Mouse (Mus musculus) central nervous system, embryonic 11.5 days (tissue): ENCODE data around the gene Limk1. TPM values are rescaled to one million over a fixed set of nuclear protein-coding genes. Genes with fewer than 3 reads are reported as not detected.

Experiments used
- polyA plus RNA-seq: library from polyadenylated mRNA; depleted of rRNA; stranded (reverse); fragments of >200 nt; gene quantifications from 2 replicates; pipeline ENCODE4 v1.2.3, GENCODE M21; 2012; rRNA removed

Limk1 gene
- polyA plus RNA-seq, result 41.4 and 45.1 TPM in 2 replicates

GRCm38 (mm10) chr5:134688086-134688717 lies at the start of gene Limk1:
TSS of gene Limk1 (minus strand) at chr5:134688598.

GRCm38 (mm10) chr5:134639269-134639682 lies 49.1 kb downstream of the Limk1 start, which contains the start of gene Eif4h:
TSS of gene Eif4h (minus strand) at chr5:134639490.

GRCm38 (mm10) chr5:134614802-134615201 lies 73.6 kb downstream of the Limk1 start, which contains the start of gene Lat2:
TSS of gene Lat2 (minus strand) at chr5:134615025.

Other genes starting within 250 kb of the Limk1 start
- 84.3 and 85.2 TPM in 2 replicates for gene Gtf2ird1, start 231.9 kb downstream of the Limk1 start, polyA plus RNA-seq
- gene Clip2, start 136.2 kb downstream of the Limk1 start, polyA plus RNA-seq, result 39.0 and 47.7 TPM in 2 replicates
- gene Syna, start 128.4 kb downstream of the Limk1 start, polyA plus RNA-seq, result not detected in 2 replicates
- 236 and 257 TPM in 2 replicates for gene Rfc2, start 107.2 kb downstream of the Limk1 start, polyA plus RNA-seq
- gene Lat2, start 73.6 kb downstream of the Limk1 start, polyA plus RNA-seq, result 6.4 and 8.3 TPM in 2 replicates
- gene Eif4h, start 49.1 kb downstream of the Limk1 start, polyA plus RNA-seq, result 350 and 368 TPM in 2 replicates
- gene Eln, start 58.7 kb upstream of the Limk1 start, polyA plus RNA-seq, result 8.6 and 16.8 TPM in 2 replicates
- gene Tmem270, start 218.1 kb upstream of the Limk1 start, polyA plus RNA-seq, result not detected in 2 replicates
- gene Cldn13, start 226.9 kb upstream of the Limk1 start, polyA plus RNA-seq, result 7.1 and 11.9 TPM in 2 replicates
- 6.1 and 12.3 TPM in 2 replicates for gene Mettl27, start 243.8 kb upstream of the Limk1 start, polyA plus RNA-seq